Mouse (Mus musculus) Muller cell, postnatal 12 days (primary cell): ENCODE data around the gene Kcnj15.
A peak's percentile ranks its signal among the peaks of the same experiment; 100 is the strongest.

ENCODE experiments used
- DNase-seq: peaks from one replicate; pipeline ENCODE4 v3.0.0-alpha.2; 2015; ENCODE audit errors: inconsistent ontology term

Gene Kcnj15

DNA sequence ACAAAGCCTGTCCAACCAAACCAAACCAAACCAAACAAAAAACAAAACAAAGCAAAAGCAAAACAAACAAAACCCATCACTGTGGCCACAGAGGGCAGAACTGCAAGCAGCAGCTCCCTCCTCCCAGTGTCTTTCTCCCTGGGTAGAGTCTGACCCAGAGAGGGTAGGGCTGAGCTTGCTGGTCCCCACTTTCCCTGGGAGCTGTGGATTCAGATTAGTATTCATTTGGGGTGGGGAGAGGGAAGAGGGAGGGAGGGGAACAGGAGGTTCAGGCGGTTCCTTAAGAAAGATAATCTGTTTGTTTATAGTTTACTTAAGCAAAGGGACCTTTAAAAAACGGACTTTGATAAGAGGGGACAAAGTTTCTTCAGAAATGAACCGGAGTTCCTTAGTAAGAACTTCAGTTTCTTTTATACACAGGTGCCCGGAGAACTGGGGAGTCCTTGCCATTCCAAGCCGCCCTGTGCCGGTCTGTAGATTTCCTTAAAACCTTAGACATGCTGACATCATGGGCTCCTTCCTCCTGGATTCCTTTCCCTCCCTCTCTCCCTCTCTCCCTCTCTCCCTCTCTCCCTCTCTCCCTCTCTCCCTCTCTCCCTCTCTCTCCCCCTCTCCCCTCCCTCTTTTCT is at the start of gene Kcnj15:
Kcnj15 (plus strand) TSS at position 293 of the 629 bp plus-strand sequence.
- no peak for DNase-seq

DNA sequence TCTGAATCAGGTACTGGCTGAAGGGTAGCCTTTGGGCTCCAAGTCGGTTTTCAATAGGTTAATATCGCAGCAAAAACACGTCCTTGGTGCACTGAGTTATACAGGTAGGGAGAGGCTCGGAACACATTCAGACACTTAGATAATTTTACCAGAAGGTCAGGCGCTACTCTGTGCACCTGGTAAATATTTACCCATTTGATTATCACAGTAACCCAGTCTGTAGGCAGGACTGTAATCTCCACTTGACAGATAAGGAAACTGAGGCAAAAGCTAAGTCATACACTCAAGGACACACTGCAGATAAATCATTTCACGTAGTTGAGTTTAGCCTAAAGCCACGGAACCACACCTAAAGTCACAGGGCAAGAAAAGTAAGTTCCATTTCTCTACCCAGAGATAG is 49.1 kb upstream of the Kcnj15 start:
- no peak for DNase-seq

DNA sequence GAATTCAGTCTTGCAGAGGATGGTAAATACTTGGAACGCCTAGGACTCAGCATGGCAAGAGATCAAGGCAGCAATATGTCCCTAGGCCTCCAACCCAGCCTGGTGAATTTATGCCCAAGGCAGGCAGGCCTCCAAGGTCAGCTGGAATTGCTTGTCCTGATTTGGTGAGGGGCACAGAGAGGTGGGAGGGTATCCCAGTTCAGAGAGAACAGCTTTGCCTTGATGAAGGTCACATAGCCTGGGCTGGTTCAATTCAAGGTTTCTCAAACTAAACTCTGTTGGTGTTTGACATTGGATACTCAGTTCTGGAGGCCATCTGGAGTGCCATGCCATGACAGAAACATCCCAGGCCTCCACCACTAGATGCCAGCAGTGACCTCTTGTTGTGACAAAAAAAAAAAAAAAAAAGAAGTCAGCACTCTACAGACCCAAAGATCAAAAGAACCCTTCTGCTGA is 48.3 kb upstream of the Kcnj15 start:
- DNase-seq = peak; percentile 1

DNA sequence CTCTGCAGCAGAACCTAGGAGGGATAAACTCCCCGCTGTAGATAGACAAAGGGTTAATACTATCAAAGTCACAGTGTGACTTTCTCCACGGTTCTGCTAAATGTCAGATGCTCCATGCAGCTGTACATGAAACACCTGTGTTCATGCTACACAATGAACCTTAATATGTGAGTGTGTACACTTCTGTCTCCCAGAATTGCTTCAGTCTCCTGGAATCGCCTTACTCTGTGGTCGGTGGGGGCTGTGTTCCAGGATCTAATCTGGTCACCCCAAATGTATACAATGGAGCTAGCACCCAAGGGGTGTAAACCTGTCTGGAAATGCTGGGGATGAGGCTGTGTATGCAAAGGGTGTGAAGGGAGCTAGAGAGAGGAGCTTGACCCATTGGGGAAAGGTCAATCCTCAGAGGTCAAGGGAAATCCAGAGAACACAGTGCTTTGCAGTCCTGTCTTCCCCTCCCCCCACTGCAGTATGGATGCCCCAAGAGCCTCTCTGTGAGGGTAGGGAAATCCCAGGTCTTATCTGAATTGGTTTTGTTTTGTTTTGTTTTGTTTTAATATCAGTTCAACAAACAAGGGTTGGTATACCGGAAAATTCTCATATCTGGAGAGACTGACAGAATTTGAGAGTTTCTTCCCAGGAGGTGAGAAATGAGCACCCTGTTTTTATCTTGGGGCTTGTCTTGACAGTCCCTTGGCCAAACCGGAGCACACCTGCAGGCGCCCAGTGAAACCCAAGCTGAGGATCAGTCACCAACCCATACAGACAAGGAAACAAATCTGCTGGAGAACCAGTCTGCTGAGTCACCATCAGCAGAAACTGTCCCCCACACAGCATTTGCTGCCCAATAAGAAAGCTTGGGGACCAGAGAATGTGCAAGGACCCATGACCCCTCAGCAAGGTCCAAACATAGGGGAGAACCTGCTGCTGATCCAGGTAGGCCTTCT is 42.8 kb upstream of the Kcnj15 start:
- DNase-seq = no peak

DNA sequence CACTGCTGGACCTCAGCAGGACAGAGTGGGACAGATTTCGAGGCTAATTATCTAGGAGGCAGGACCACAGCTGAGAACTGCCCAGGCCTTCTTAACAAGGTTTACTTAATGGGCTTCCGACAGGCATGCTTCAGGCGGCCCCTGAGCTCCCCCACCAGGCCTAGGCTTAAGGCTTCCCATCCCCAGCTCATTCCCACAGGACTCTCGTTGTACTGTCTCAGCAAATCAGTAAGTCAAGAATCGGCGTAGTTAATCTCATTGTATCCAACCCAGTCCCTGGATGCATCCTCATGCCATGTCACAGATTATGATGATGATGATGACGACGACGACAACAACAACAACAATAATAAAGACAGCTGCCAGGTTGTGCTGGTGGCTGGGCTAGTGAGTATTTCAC is 41.6 kb upstream of the Kcnj15 start:
- DNase-seq = no peak

DNA sequence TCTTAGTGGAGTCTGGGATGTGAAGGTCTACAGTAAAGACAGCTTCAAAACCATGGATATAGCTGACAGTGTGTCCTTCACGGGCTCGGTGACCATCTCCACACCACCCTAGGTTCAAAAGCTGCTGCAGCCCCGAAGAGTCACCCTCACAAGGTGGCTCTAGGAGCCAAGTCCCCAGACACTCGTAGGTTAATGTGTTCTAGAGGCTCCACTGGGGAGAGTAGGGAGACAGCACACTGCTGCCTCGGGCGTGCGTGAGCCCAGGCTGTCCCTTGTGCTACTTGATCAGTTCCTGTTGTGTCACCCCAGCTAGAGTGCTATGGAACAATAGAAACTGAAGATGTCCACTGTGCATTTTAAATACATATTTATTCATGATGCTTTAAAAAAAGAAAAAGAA is 41.0 kb upstream of the Kcnj15 start:
- no peak for DNase-seq

DNA sequence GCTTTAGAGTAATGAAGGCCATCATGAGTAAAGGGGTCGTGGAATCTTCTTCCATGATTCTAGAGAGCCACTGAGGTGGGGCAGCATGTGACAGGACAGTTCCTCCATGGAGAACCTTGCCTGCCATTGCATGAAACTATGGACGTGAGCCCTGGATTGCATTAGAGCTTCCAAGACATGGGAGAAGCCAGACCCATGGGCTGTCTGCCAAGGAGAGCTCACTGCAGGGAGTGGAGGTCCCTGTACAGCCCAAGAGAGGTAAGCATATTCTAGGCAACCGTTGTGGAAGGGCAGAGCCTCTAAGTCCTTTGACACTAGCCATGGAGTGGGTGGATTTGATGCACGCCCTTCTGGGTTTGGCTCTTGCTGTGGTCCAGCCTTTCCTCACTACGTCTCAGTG is 40.5 kb upstream of the Kcnj15 start:
- no peak for DNase-seq

DNA sequence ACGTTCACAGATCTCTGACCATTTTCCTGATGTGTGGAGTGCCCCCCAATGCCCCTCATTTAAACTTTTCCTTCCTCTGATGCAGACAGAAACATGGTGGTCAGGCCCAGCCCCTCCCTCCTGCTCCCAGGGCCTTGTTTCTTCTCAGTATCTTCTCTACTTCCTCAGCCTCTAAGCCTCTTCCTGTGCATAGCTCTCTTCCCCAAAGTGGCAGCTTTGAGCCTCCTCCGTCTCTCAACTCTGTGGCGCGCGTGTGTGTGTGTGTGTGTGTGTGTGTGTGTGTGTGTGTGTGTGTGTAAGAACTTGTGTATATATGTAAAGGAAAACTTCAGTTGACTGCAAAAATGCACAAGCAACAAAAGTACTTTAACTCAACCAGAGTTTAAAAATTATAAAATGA is 38.6 kb upstream of the Kcnj15 start:
- no peak for DNase-seq

DNA sequence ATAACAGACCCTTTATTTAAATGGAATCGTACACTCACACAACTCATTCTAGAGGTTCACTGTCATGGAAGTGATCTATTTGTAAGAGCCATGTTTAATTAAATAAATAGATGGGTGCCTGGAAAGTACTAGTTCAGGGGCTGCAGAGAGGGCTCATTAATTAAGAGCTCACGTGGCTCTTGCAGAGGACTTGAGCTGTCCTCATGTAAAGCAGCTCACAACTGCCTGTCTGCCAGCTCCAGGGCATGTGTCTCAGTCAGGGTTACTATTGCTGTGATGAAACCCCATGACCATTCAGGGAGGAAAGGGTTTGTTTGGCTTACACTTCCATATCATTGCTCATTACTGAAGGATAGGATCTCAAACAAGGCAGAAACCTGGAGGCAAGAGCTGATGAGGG is 37.9 kb upstream of the Kcnj15 start:
- no peak for DNase-seq

DNA sequence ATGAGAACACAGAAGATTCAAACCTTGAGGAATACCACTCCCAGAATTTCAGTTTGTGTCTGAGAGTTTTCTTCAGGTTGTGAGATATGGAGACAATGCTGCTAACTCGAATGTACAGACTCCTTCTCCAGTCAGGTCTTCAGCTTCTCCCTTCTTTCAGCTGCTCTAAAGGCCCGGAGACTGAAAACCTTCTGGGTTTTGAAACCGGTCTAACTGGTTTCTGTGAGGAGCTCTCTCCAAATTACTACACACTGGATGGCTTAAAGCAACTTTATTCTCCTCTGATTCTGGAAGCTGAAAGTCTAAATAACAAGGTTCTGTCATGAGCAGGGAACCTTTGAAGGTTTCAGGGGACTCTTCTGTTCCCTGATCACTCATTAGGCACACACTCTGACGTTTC is 36.3 kb upstream of the Kcnj15 start:
- DNase-seq = no peak

DNA sequence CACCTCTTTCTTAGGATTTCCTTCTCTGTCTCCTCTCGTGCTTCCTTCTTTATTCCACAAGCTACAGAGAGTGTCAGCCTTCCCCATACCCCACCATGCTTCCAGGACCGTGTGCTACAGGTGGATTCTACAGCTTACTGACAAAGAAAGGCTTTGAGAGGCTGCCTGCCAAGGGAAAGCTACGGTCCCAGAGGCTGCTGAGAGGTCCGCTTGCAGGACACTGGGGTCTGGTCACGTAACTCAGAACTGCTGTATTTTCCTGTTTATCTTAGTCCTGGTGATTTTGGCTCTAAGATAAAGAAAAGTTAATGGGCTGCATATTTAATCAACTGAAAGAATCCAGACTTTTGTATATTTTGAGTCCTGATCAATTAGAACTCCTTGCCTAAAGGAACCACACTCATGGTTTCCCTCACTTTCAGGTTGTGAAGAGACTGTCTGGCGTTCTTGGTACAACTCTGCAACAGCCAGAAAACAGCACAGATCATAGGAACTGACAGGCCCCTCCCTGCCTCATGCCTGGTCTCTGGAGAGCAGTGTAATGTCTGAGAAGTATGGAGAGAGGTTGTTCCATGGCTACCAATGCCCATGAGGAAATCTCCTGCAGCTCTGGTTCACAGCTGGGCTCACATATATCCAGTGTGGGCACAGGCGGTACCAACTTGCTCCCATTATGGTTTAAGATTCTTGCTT is 35.2 kb upstream of the Kcnj15 start:
- DNase-seq = no peak

DNA sequence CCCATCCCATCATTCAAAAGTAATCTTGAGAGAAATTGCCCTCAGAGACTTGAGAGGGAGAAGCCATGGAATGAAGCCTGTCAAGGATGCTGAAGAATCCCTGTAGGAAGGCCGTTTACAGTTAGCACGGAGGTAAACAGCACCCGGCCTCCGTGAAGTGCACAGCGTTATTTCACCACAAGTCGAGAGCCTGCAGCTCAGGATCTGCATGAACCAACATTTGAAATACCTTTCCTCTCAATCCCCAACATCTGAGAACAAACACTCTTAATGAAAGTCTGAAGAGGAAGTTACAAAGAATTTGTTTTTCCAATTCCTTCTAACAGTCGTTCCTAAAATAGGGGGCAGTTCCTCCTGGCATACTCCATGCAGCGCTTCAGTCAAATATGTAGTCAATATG is 33.9 kb upstream of the Kcnj15 start:
- DNase-seq = no peak

DNA sequence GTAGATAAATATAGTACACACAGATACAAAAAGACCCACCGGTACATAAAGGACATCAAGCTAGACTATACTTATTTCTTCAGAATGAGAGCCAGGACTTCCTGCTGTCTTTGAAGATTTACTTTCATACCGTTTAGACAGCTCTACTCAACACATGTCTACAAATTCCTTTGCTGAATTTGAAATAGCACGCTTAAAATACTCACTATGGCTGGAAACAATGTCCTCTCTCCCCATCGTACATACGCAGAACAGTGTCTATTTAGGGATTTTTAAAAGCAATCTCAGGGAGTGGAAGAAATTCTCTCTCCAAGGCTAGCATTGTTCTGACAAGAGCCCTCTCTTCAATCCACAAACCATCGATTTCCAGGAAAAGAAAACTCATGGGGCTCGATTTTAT is 32.1 kb upstream of the Kcnj15 start:
- no peak for DNase-seq

DNA sequence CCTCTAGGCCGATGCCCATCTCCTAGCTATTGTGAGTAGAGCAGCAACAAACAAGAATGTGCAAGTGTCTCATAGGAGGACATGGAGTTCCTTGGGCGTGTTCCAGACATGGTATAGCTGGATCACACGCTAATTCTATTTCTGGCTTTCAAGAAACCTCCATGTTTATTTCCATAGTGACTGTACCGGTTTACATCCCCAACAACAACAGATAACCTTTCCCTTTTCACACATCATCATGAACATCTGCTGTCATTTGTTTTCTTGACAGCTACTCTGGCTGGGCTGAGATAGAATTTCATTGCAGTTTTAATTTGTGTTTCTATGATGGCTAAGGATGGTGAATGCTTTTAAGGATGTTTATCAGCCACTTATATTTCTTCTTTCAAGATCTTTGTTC is 25.6 kb upstream of the Kcnj15 start:
- DNase-seq = no peak

DNA sequence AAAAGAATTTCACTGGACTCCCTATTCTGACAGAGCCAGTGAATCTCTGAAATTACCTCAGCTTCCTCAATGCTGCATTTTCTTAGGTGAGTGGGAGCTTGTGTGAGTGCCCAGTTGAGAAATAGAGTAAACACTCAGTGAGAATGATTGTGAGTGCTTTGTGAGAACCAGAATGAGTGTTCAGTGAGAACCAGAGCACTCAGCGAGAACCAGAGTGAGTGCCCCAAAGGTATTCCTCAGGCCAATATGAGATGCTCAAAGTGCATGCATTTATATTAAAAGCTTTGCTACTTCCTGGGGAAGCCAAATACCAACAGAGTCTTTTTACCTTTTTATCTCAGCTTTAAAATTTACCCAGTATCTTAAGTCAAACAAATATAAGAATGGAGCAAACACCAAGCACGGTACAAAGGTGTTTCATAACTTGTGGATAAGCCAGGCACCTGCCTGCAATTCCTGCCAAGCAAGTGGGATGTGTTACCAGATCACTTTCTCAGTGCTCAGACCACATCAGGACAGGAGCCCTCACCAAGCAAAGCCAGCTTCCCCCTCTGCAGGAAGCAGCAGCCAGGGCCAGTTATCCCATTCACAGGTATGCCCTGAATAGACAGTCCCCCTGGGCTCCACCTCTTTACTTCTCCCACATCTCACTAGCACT is 22.3 kb upstream of the Kcnj15 start:
- no peak for DNase-seq

DNA sequence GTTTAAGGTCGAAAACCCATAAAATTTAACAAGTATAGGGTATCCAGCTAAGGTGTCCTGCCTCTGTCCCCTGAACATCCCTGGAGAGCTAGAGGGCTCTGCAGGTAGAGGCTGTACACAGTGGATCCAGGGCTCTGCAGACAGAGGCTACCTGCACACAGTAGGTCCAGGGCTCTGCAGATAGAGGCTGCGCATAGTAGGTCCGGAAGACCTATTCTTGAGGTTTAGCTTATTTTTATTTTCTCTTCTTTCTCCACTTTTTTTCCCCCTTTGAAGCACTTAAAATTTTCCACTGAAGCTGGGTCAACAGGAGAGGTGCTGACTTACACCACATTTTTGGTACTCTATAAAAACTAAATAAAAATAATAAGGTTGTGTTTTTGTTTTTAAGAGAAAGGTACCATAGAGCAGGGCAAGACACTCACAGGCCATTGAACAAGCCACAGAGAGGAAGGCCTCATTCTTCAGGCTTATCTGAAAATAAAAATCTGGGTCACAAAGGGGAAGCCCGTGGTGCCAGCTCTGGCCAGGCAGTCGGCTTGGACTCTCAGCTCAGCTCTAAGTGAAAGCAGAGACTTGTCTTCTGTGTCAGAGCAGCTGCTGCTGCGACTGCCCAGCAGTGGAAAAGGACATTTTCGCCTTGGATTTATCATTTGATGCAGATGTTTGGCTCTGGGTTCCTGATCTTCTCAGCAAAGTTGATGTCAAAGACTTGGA is 18.0 kb upstream of the Kcnj15 start:
- no peak for DNase-seq

DNA sequence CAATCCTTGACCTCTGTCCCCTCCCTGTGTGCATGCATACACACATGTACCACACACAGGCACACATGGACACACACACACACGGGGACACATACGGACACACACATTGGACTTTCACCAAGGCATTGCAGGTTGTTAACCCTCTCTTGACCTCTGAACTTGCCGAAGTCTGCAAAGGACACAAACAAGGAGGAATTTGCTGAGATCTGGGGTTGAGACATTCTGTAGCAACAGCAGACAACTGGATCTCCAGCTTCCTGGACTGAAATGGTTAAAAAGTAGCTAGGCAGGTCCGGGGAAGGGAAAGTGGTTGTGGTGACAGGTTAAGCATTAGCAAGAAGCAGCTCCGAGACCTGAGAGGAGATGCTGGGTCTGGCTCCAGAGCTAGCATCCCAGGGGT is 16.7 kb upstream of the Kcnj15 start:
- DNase-seq = no peak

DNA sequence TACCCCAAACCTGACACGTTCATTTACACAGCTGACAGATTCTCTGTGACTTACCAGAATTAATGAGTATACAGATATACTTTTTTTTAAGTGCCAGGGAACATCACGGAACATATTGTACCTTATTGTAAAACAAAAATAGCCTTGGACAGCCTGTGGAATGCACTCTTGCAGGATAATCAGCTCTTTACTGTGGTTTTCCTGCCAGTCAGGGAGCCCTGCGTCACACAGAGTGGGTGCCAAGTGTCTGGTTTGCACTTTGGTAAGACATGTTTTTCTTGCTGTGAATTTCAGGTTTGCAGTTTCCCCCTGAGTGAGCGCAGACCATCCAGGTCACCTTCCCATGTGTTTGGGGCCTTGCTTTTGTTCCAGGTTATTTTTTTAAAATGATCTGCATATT is 15.8 kb upstream of the Kcnj15 start:
- DNase-seq = peak; percentile 55

DNA sequence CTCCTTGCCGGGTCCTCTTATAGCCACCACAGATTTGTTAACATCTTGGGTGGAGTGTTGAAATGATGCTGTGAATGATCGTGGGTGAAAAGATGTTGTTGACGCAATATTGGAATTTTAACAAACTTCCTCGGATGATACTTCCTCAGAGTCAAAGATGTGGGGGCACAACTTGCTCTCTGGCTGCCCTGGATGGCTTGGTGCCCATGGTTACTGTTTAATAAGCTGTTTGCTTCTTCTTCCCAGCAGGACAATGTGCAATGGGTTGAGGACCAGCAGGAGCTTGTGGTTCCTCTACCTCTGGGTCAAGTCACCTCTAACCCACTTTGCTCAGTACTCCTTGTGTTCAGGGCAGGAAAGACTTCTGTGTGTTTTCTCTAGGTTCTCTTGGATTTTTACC is 15.2 kb upstream of the Kcnj15 start:
- peak; percentile 7 for DNase-seq

DNA sequence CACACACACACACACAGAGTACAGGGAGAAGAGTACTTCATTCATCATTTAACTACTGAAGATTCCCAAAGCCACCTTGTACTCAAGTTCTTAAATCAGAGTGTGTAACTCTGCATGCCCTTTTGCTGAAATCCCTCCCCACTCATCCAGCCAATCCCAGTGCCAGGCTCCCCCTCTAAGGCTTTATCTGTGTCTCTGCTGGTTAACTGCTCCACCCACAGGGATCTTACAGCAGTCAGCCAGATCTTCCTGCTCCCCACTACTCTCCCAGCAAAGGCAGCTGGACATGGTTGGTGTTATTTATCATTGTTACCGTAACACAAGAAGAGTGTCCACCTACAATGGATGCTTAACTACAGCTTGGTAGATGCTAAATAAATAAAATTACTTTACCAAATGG is 14.0 kb upstream of the Kcnj15 start:
- DNase-seq = no peak

DNA sequence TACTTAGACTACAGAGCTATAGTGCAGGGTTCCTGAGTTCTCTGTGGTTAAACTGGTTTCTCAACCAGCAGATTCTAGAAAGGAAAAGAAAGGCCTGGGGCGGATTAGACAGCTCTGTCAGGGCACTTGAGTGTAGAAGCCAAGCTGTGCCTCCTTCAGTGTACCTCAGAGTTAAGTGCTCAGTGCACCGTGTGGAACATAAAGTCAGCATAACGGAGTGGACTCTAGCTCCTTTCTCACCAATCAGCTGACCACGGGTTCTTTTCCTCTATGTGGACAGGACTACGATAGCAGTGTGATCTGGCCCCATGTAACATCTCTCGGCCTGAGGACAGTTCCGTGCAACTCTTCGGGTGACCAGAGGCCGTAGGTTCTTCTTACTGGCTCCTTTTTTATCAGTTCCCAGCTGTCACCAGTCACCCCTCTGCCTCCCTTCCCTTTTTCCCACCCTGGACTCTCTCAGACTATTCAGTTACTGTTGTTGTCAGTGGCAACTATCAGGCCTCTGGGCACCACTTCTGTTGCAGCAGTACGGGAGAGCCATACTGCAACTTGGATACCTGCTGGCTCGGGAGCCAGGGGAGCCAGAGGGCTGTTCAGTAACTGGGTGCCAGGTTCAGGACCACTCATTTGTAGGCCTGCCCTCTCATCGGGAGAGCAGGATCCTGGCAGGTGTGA is 12.6 kb upstream of the Kcnj15 start:
- no peak for DNase-seq
